Mouse (Mus musculus) heart, adult 2 months (tissue): ENCODE measurements around the gene Rnf24. TPM values are rescaled to one million over a fixed set of nuclear protein-coding genes. Genes with fewer than 3 reads are reported as not detected.
A peak's percentile ranks its signal among the peaks of the same experiment; 100 is the strongest.

ENCODE experiments used
- DNase-seq, 2 experiments: peaks; one replicate each; pipeline ENCODE4 v3.0.0; 2021
- H3K27ac ChIP-seq: fragments of 200-600 bp; 2 replicates; pipeline ENCODE4 v1.8.1; 2022
- H3K27me3 ChIP-seq: fragments of 200-500 bp; 2 replicates; pipeline ENCODE4 v1.6.1; 2012; ENCODE audit warnings: mild to moderate bottlenecking, low read length, inconsistent platforms, mixed read lengths; ENCODE audit not compliant: control insufficient read depth, insufficient read depth
- H3K36me3 ChIP-seq: fragments of 200-500 bp; 2 replicates; pipeline ENCODE4 v1.6.1; 2012; ENCODE audit warnings: low read length, inconsistent platforms; ENCODE audit not compliant: control insufficient read depth, insufficient read depth
- H3K4me1 ChIP-seq: fragments of 200-500 bp; 2 replicates; pipeline ENCODE4 v1.6.1; 2011; ENCODE audit warnings: low read length; ENCODE audit not compliant: control insufficient read depth, insufficient read depth
- H3K4me3 ChIP-seq: fragments of 200-600 bp; 2 replicates; pipeline ENCODE4 v1.8.1; 2022
- H3K79me2 ChIP-seq: fragments of 200-500 bp; replicated peaks from 2 replicates; pipeline ENCODE4 v1.6.1; 2012; ENCODE audit warnings: mild to moderate bottlenecking, inconsistent platforms, low read length, moderate library complexity, mixed read lengths; ENCODE audit not compliant: control insufficient read depth, insufficient read depth
- H3K9ac ChIP-seq: fragments of 200-500 bp; 2 replicates; pipeline ENCODE4 v1.6.1; 2012; ENCODE audit warnings: low read depth, mild to moderate bottlenecking, control low read depth, inconsistent platforms, low read length, mixed read lengths
- CTCF ChIP-seq: fragments of 200-600 bp; IDR thresholded peaks from 2 replicates; pipeline ENCODE4 v1.8.1; 2022; ENCODE audit warnings: antibody characterized with exemption, mild to moderate bottlenecking, moderate library complexity
- EP300 ChIP-seq: fragments of 200-500 bp; IDR thresholded peaks from 2 replicates; pipeline ENCODE4 v1.6.1; 2011; ENCODE audit warnings: low read depth, low read length, control low read depth; ENCODE audit not compliant: insufficient read depth
- POLR2A ChIP-seq: fragments of 200-500 bp; IDR thresholded peaks from 2 replicates; pipeline ENCODE4 v1.6.1; 2011; ENCODE audit warnings: mild to moderate bottlenecking, low read depth, low read length, control low read depth; ENCODE audit not compliant: insufficient read depth
- WGBS: fragments of 180-500 bp; shearing (Covaris S2); methylation state at CpG from one replicate; pipeline ENCODE4 v1.1.7; 2018; 5-methylcytosine and 5-hydroxymethylcytosine counted together
- intact Hi-C: fragments of 180-260 bp; cut with DNase I; formaldehyde crosslinking; loops from one replicate; pipeline ENCODE4 v1.15.1; 2025
- microRNA-seq, 2 experiments: library from miRNA; unstranded; fragments of <30 nt; microRNA quantifications; one replicate each; pipeline ENCODE4 v1.2.0; 2021
- polyA plus RNA-seq: library from polyadenylated mRNA; depleted of rRNA; stranded (reverse); fragments of >200 nt; gene quantifications from 2 replicates; pipeline ENCODE4 v1.2.3, GENCODE M21; 2012; rRNA removed
- total RNA-seq, 2 experiments: library from RNA; stranded (reverse); gene quantifications; 2 replicates each; pipeline ENCODE4 v1.2.3; 2021

Gene Rnf24
- total and polyA plus RNA-seq, 3 experiments = 2.7 to 3.9 (median 2.9) TPM

DNA sequence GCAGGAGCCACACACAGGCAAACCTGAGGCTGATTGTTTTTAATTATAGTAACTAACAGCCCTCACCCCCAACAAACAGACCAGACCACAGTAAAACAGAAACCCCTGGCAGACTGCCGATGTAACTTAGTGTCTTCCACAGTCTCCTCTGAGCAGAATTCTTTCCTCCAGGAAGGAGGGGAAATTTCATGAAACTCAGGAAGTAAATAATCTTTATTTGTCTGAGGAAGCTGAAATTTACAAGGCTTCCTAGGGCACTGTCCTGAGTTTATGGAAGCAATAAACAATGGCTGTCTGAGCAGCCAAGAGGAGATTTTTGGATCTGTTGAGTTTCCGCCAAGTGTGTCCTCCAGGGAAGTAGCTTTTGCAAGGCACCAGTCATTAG, 98.4 kb downstream of the Rnf24 start:
- H3K9ac ChIP-seq = 0 out of 2 replicates have a peak overlapping the region, but pooled peaks have one; percentile 2
- intact Hi-C loops = loop anchor here (1.0 to 5.0 kb wide), 4 partner anchors 44 to 292 kb away; partner anchors contain the start of gene 1700037H04Rik
- 21% methylated on average over 2 of the region's 2 CpGs for WGBS
- TF ChIP-seq POLR2A = no peak
- no peak; the same call in 1 of the 2 replicates for TF ChIP-seq CTCF
- no peak for TF ChIP-seq EP300
- H3K27ac ChIP-seq = peak overlapping the region; percentile 72
- H3K79me2 ChIP-seq = no peaks in the 10 kb centered on the region
- peaks cover 5% of the 10 kb centered on the region for H3K4me1 ChIP-seq
- peak in 1 of 2 experiments; percentile 21 for DNase-seq
- H3K4me3 ChIP-seq = no peak overlapping the region
- H3K27me3 ChIP-seq = no peaks in the 10 kb centered on the region
- H3K36me3 ChIP-seq = 0 out of 2 replicates have a peak, but pooled peaks cover 4% of the 10 kb centered on the region

DNA sequence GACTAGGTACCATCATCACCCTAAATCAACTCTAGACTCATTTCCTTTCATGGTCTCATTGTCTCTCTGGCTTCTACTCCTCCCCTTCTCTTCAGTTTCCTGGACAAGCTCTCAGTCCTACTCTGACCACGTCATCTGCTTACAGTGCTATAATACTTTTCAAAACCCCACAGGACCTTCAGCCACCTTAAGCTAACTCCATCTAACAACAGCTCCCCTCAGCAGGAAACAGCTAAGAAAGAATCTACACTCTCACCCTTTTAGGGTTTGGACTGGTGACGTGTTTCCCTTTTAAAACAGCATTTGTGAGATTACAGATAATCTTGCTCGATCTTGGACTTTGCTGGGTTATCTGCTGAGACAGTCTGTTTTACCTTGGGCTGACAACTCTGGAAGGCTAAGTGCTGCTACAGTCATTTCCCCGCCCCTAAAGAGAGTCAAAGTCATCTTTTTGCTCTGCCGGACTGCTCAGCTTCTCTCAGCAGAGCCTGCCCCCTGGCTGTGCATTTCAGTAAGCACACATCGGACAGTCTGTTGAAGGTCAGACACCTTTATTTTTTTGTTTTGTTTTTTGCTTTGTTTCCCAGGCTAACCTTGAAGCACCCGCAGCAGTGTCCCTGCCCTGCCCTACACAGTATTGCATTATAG, 98.9 kb downstream of the Rnf24 start:
- DNase-seq = peak; percentile 76 to 77
- WGBS = 4% methylated on average over 7 of the region's 7 CpGs
- Histone ChIP-seq H3K27ac (peak overlapping the region; percentile 72), H3K4me3 (no peak overlapping the region), H3K79me2 (no peaks in the 10 kb centered on the region), H3K36me3 (0 out of 2 replicates have a peak, but pooled peaks cover 4% of the 10 kb centered on the region), H3K4me1 (peaks cover 5% of the 10 kb centered on the region), H3K27me3 (no peaks in the 10 kb centered on the region), H3K9ac (peak overlapping the region; percentile 12; the same call in 1 of the 2 replicates)
- TF ChIP-seq CTCF = peak; percentile 88
- TF ChIP-seq EP300 = peak; percentile 78
- TF ChIP-seq POLR2A = no peak
- intact Hi-C loops = loop anchor here (1.0 to 5.0 kb wide), 5 partner anchors 44 to 292 kb away; partner anchors contain the start of genes 1700037H04Rik and Cenpb

Small RNAs within 50 kb of the gene (microRNA-seq; reads per million reads assigned to microRNA genes)
- gene Mir103-2 = 15.7 to 19.7 reads per million in 2 experiments

Other genes with a start within 250 kb of the Rnf24 start
- 10 to 100 TPM; 29.7 to 31.4 TPM for gene Hspa12b, start 225.6 kb downstream of the Rnf24 start, total RNA-seq
- 21.9 and 27.8 TPM in 2 replicates for gene Hspa12b, start 225.6 kb downstream of the Rnf24 start, polyA plus RNA-seq
- gene Gm11037, start 219.4 kb downstream of the Rnf24 start, total RNA-seq = not detected
- not detected in 2 replicates for gene Gm11037, start 219.4 kb downstream of the Rnf24 start, polyA plus RNA-seq
- 10 to 100 TPM in 1 of 2 experiments, 1 to 10 TPM in 1; 9.8 to 11.3 TPM for gene 1700037H04Rik, start 192.8 kb downstream of the Rnf24 start, total RNA-seq
- 33.6 and 48.9 TPM in 2 replicates for gene 1700037H04Rik, start 192.8 kb downstream of the Rnf24 start, polyA plus RNA-seq
- gene Cenpb, start 172.8 kb downstream of the Rnf24 start, total RNA-seq = 10 to 100 TPM; 71.9 to 92.6 TPM
- gene Cenpb, start 172.8 kb downstream of the Rnf24 start, polyA plus RNA-seq = 57.1 and 58.5 TPM in 2 replicates
- 10 to 100 TPM in 1 of 2 experiments, 1 to 10 TPM in 1; 4.3 to 10.3 TPM for gene Cdc25b, start 165.9 kb downstream of the Rnf24 start, total RNA-seq
- 9.8 and 12.5 TPM in 2 replicates for gene Cdc25b, start 165.9 kb downstream of the Rnf24 start, polyA plus RNA-seq
- 1 to 10 TPM; 4.4 to 5.2 TPM for gene Spef1, start 165.6 kb downstream of the Rnf24 start, total RNA-seq
- 3.3 and 4.0 TPM in 2 replicates for gene Spef1, start 165.6 kb downstream of the Rnf24 start, polyA plus RNA-seq
- 10 to 100 TPM; 33.1 to 41.7 TPM for gene Ap5s1, start 145.8 kb downstream of the Rnf24 start, total RNA-seq
- 71.4 and 121 TPM in 2 replicates for gene Ap5s1, start 145.8 kb downstream of the Rnf24 start, polyA plus RNA-seq
- 10 to 100 TPM; 65.2 to 79.6 TPM for gene Mavs, start 118.8 kb downstream of the Rnf24 start, total RNA-seq
- 89.0 and 127 TPM in 2 replicates for gene Mavs, start 118.8 kb downstream of the Rnf24 start, polyA plus RNA-seq
- gene Pank2, start 90.4 kb downstream of the Rnf24 start, total RNA-seq = 10 to 100 TPM; 20.7 to 25.4 TPM
- gene Pank2, start 90.4 kb downstream of the Rnf24 start, polyA plus RNA-seq = 8.5 and 19.3 TPM in 2 replicates
- gene Smox, start 138.6 kb upstream of the Rnf24 start, total RNA-seq = 10 to 100 TPM; 23.0 to 28.1 TPM
- gene Smox, start 138.6 kb upstream of the Rnf24 start, polyA plus RNA-seq = 34.8 and 39.8 TPM in 2 replicates
- 1 to 10 TPM; 4.9 to 6.3 TPM for gene Adra1d, start 209.4 kb upstream of the Rnf24 start, total RNA-seq
- gene Adra1d, start 209.4 kb upstream of the Rnf24 start, polyA plus RNA-seq = 5.4 and 6.6 TPM in 2 replicates